Mouse (Mus musculus): ENCODE results near the gene Zfp865. TPM values are rescaled to one million over a fixed set of nuclear protein-coding genes. Genes with fewer than 3 reads are reported as not detected.
"Not testable (repeated sequence)": the region's sequence is repeated elsewhere in the genome, so short reads cannot be mapped to it uniquely, and the experiment has no call there.

Gene Zfp865
- polyA plus RNA-seq, 1 experiment from 2014 or later: 5.6 TPM

- Histone ChIP-seq H3K4me2 (replicated peaks) (no peak overlapping the region), H3K27ac (no peak overlapping the region), H3K9ac (no peak overlapping the region), H3K9me3 (no peaks in the 10 kb centered on the region), H3K4me3 (replicated peaks) (no peak overlapping the region), H3K27me3 (replicated peaks) (no peaks in the 10 kb centered on the region), H3K36me3 (peaks cover 14% of the 10 kb centered on the region), H3K4me1 (replicated peaks) (peaks cover 9% of the 10 kb centered on the region; the same call in 1 of the 2 replicates)
- 91% methylated on average over 16 of the region's 16 CpGs for WGBS
- ATAC-seq: no peak
These were observed 2.8 kb upstream of the Zfp865 start for GRCm38 (mm10) chr7:5017352-5017751.

GRCm38 (mm10) chr7:5017931-5018330 is 2.2 kb upstream of the Zfp865 start:
- Histone ChIP-seq H3K9me3 (no peaks in the 10 kb centered on the region), H3K4me1 (replicated peaks) (peaks cover 9% of the 10 kb centered on the region; the same call in 1 of the 2 replicates), H3K27me3 (replicated peaks) (no peaks in the 10 kb centered on the region), H3K4me2 (replicated peaks) (no peak overlapping the region), H3K4me3 (replicated peaks) (no peak overlapping the region), H3K9ac (no peak overlapping the region), H3K36me3 (peaks cover 9% of the 10 kb centered on the region), H3K27ac (no peak overlapping the region)
- ATAC-seq: no peak
- WGBS: 96% methylated on average over 21 of the region's 21 CpGs

- not testable (repeated sequence) for ATAC-seq; H3K36me3 ChIP-seq; H3K9ac ChIP-seq; H3K9me3 ChIP-seq; H3K27me3 ChIP-seq (replicated peaks); H3K4me1 ChIP-seq (replicated peaks)
- Histone ChIP-seq H3K4me3 (replicated peaks) (peak overlapping the region; percentile 81), H3K4me2 (replicated peaks) (peak overlapping the region; percentile 74), H3K27ac (peak overlapping the region; percentile 48; the same call in 1 of the 2 replicates)
- WGBS: 29% methylated on average over 8 of the region's 8 CpGs
These were observed 600 bp upstream of the Zfp865 start for GRCm38 (mm10) chr7:5019576-5019975.

GRCm38 (mm10) chr7:5020685-5021084 is 509 bp downstream of the Zfp865 start:
- peak overlapping the region; percentile 74 for H3K4me2 ChIP-seq (replicated peaks)
- H3K27ac ChIP-seq: peak overlapping the region; percentile 97
- H3K9me3 ChIP-seq: no peaks in the 10 kb centered on the region
- peaks cover 9% of the 10 kb centered on the region for H3K36me3 ChIP-seq
- 0% methylated on average over 15 of the region's 15 CpGs for WGBS
- H3K4me3 ChIP-seq (replicated peaks): peak overlapping the region; percentile 81
- peak overlapping the region; percentile 93 for H3K9ac ChIP-seq
- no peak; the same call in none of the 2 replicates for ATAC-seq
- H3K27me3 ChIP-seq (replicated peaks): no peaks in the 10 kb centered on the region
- peaks cover 9% of the 10 kb centered on the region; the same call in 1 of the 2 replicates for H3K4me1 ChIP-seq (replicated peaks)

GRCm38 (mm10) chr7:5021197-5021596 is 1.0 kb downstream of the Zfp865 start:
- Histone ChIP-seq H3K27ac (peak overlapping the region; percentile 97; the same call in 1 of the 2 replicates), H3K9me3 (no peaks in the 10 kb centered on the region), H3K4me1 (replicated peaks) (peaks cover 7% of the 10 kb centered on the region; the same call in 1 of the 2 replicates), H3K27me3 (replicated peaks) (no peaks in the 10 kb centered on the region), H3K9ac (peak overlapping the region; percentile 93), H3K4me3 (replicated peaks) (peak overlapping the region; percentile 81), H3K36me3 (peaks cover 9% of the 10 kb centered on the region), H3K4me2 (replicated peaks) (peak overlapping the region; percentile 74)
- 42% methylated on average over 5 of the region's 5 CpGs for WGBS
- no peak for ATAC-seq

GRCm38 (mm10) chr7:5029543-5029942 is 9.4 kb downstream of the Zfp865 start:
- Histone ChIP-seq H3K4me2 (replicated peaks) (no peak overlapping the region), H3K9me3 (peaks cover 29% of the 10 kb centered on the region), H3K9ac (no peak overlapping the region), H3K36me3 (peaks cover 72% of the 10 kb centered on the region), H3K4me1 (replicated peaks) (no peaks in the 10 kb centered on the region), H3K27ac (no peak overlapping the region), H3K4me3 (replicated peaks) (no peak overlapping the region), H3K27me3 (replicated peaks) (no peaks in the 10 kb centered on the region)
- 95% methylated on average over 22 of the region's 22 CpGs for WGBS
- ATAC-seq: no peak

GRCm38 (mm10) chr7:5029946-5030345 is 9.8 kb downstream of the Zfp865 start:
- 91% methylated on average over 21 of the region's 21 CpGs for WGBS
- no peak for ATAC-seq

GRCm38 (mm10) chr7:5030554-5031275 is 10.5 kb downstream of the Zfp865 start:
- Histone ChIP-seq H3K4me2 (replicated peaks) (no peak overlapping the region), H3K36me3 (peaks cover 82% of the 10 kb centered on the region), H3K4me3 (replicated peaks) (0 out of 2 replicates have a peak overlapping the region, but pooled peaks have one; percentile 0), H3K4me1 (replicated peaks) (no peaks in the 10 kb centered on the region), H3K9ac (no peak overlapping the region), H3K27ac (no peak overlapping the region), H3K9me3 (peaks cover 29% of the 10 kb centered on the region), H3K27me3 (replicated peaks) (no peaks in the 10 kb centered on the region)
- ATAC-seq: no peak
- 85% methylated on average over 63 of the region's 63 CpGs for WGBS

More at GRCm38 (mm10) chr7:5029946-5030345, 9.8 kb downstream of the Zfp865 start:
- H3K4me2 ChIP-seq (replicated peaks): no peak overlapping the region
- no peaks in the 10 kb centered on the region for H3K27me3 ChIP-seq (replicated peaks)
- H3K4me3 ChIP-seq (replicated peaks): no peak overlapping the region
- no peak overlapping the region for H3K27ac ChIP-seq
- no peaks in the 10 kb centered on the region for H3K4me1 ChIP-seq (replicated peaks)
- no peak overlapping the region for H3K9ac ChIP-seq
- peaks cover 29% of the 10 kb centered on the region for H3K9me3 ChIP-seq
- H3K36me3 ChIP-seq: peaks cover 76% of the 10 kb centered on the region

GRCm38 (mm10) chr7:5031496-5031895 is 11.3 kb downstream of the Zfp865 start:
- Histone ChIP-seq H3K27me3 (replicated peaks) (no peaks in the 10 kb centered on the region), H3K27ac (no peak overlapping the region), H3K4me1 (replicated peaks) (no peaks in the 10 kb centered on the region), H3K9me3 (peaks cover 29% of the 10 kb centered on the region), H3K9ac (no peak overlapping the region), H3K4me2 (replicated peaks) (no peak overlapping the region), H3K36me3 (peaks cover 89% of the 10 kb centered on the region), H3K4me3 (replicated peaks) (no peak overlapping the region)
- 85% methylated on average over 46 of the region's 46 CpGs for WGBS
- no peak for ATAC-seq

GRCm38 (mm10) chr7:5033818-5034217 is 13.6 kb downstream of the Zfp865 start, which contains the start of gene 4632433K11Rik:
TSS of gene 4632433K11Rik (plus strand) at chr7:5034118.
- Histone ChIP-seq H3K27ac (no peak within 1 kb of the TSS), H3K9ac (no peak within 1 kb of the TSS), H3K4me3 (replicated peaks) (no peak within 1 kb of the TSS), H3K4me1 (replicated peaks) (no peaks in the 10 kb centered on the region), H3K4me2 (replicated peaks) (no peak within 1 kb of the TSS), H3K9me3 (peaks cover 29% of the 10 kb centered on the region), H3K27me3 (replicated peaks) (no peaks in the 10 kb centered on the region), H3K36me3 (peaks cover 71% of the 10 kb centered on the region)
- no peak for ATAC-seq
- 92% methylated on average over 3 of the region's 3 CpGs for WGBS

- Histone ChIP-seq H3K4me1 (replicated peaks) (no peaks in the 10 kb centered on the region), H3K36me3 (peaks cover 53% of the 10 kb centered on the region), H3K9ac (no peak overlapping the region), H3K27me3 (replicated peaks) (no peaks in the 10 kb centered on the region), H3K4me3 (replicated peaks) (no peak overlapping the region), H3K9me3 (peaks cover 16% of the 10 kb centered on the region), H3K27ac (no peak overlapping the region), H3K4me2 (replicated peaks) (no peak overlapping the region)
- WGBS: 97% methylated on average over 17 of the region's 17 CpGs
- ATAC-seq: no peak
These were observed 15.5 kb downstream of the Zfp865 start for GRCm38 (mm10) chr7:5035628-5036027.

- WGBS: 95% methylated on average over 9 of the region's 9 CpGs
- H3K36me3 ChIP-seq: peaks cover 48% of the 10 kb centered on the region
These were observed 16.0 kb downstream of the Zfp865 start for GRCm38 (mm10) chr7:5036136-5036535.

GRCm38 (mm10) chr7:5037026-5037425 is 16.9 kb downstream of the Zfp865 start:
- Histone ChIP-seq H3K27ac (no peak overlapping the region), H3K36me3 (peaks cover 39% of the 10 kb centered on the region), H3K4me2 (replicated peaks) (no peak overlapping the region), H3K9ac (no peak overlapping the region), H3K27me3 (replicated peaks) (no peaks in the 10 kb centered on the region), H3K4me1 (replicated peaks) (no peaks in the 10 kb centered on the region), H3K9me3 (peaks cover 2% of the 10 kb centered on the region; the same call in 1 of the 2 replicates), H3K4me3 (replicated peaks) (no peak overlapping the region)
- no peak for ATAC-seq
- 89% methylated on average over 7 of the region's 7 CpGs for WGBS

More at GRCm38 (mm10) chr7:5036136-5036535, 16.0 kb downstream of the Zfp865 start:
- Histone ChIP-seq H3K4me3 (replicated peaks) (no peak overlapping the region), H3K27ac (no peak overlapping the region), H3K4me2 (replicated peaks) (no peak overlapping the region), H3K9me3 (peaks cover 11% of the 10 kb centered on the region), H3K9ac (no peak overlapping the region), H3K4me1 (replicated peaks) (no peaks in the 10 kb centered on the region), H3K27me3 (replicated peaks) (no peaks in the 10 kb centered on the region)
- no peak for ATAC-seq
